Mouse (Mus musculus): ENCODE results near the gene Yif1b.

Yif1b gene

GRCm38 (mm10) chr7:29280801-29281200 is 42.7 kb downstream of the Yif1b start:
- no peak for DNase-seq (ENCODE audit: low read depth, low spot score)

GRCm38 (mm10) chr7:29281201-29282073 is 43.3 kb downstream of the Yif1b start, which contains the start of gene Spint2:
Spint2 (minus strand) TSS chr7:29281912.
- no peak for DNase-seq (ENCODE audit: low read depth, low spot score)

- DNase-seq (ENCODE audit: low read depth, low spot score): no peak
These were observed 44.0 kb downstream of the Yif1b start for GRCm38 (mm10) chr7:29282074-29282554.

GRCm38 (mm10) chr7:29283876-29284275 is 45.7 kb downstream of the Yif1b start:
- no peak for DNase-seq (ENCODE audit: low read depth, low spot score)

- no peak for DNase-seq (ENCODE audit: low read depth, low spot score)
These were observed 46.4 kb downstream of the Yif1b start for GRCm38 (mm10) chr7:29284523-29284922.

GRCm38 (mm10) chr7:29287481-29287880 is 49.4 kb downstream of the Yif1b start:
- DNase-seq (ENCODE audit: low read depth, low spot score): no peak

GRCm38 (mm10) chr7:29288079-29288478 is 50.0 kb downstream of the Yif1b start:
- no peak for DNase-seq (ENCODE audit: low read depth, low spot score)

GRCm38 (mm10) chr7:29288942-29289638 is 51.0 kb downstream of the Yif1b start, which contains the start of gene Ppp1r14a:
Ppp1r14a (plus strand) TSS chr7:29289308.
- peak; percentile 72 for DNase-seq (ENCODE audit: low read depth, low spot score)

- no peak for DNase-seq (ENCODE audit: low read depth, low spot score)
These were observed 51.7 kb downstream of the Yif1b start for GRCm38 (mm10) chr7:29289856-29290255.

GRCm38 (mm10) chr7:29290691-29291485 is 52.8 kb downstream of the Yif1b start:
- no peak for DNase-seq (ENCODE audit: low read depth, low spot score)

- no peak for DNase-seq (ENCODE audit: low read depth, low spot score)
These were observed 53.7 kb downstream of the Yif1b start for GRCm38 (mm10) chr7:29291616-29292457.

GRCm38 (mm10) chr7:29292458-29293098 is 54.4 kb downstream of the Yif1b start:
- DNase-seq (ENCODE audit: low read depth, low spot score): no peak

- DNase-seq (ENCODE audit: low read depth, low spot score): no peak
These were observed 55.3 kb downstream of the Yif1b start for GRCm38 (mm10) chr7:29293131-29294065.

GRCm38 (mm10) chr7:29294111-29294761 is 56.1 kb downstream of the Yif1b start:
- no peak for DNase-seq (ENCODE audit: low read depth, low spot score)

- no peak for DNase-seq (ENCODE audit: low read depth, low spot score)
These were observed 57.9 kb downstream of the Yif1b start for GRCm38 (mm10) chr7:29295861-29296647.

- peak; percentile 84 for DNase-seq (ENCODE audit: low read depth, low spot score)
These were observed 58.9 kb downstream of the Yif1b start for GRCm38 (mm10) chr7:29296998-29297397.
